Mouse (Mus musculus) WW6 (cell line): ENCODE data around the gene Wdr86.
"Not testable (repeated sequence)": the region's sequence is repeated elsewhere in the genome, so short reads cannot be mapped to it uniquely, and the experiment has no call there.

ENCODE experiments used
- DNase-seq: peaks from one replicate; pipeline ENCODE4 v3.0.0-alpha.2; 2013; ENCODE audit warnings: low read depth, low spot score

Wdr86 gene

GRCm38 (mm10) chr5:24733134-24733533 lies 2.6 kb upstream of the Wdr86 start:
- no peak for DNase-seq

DNA sequence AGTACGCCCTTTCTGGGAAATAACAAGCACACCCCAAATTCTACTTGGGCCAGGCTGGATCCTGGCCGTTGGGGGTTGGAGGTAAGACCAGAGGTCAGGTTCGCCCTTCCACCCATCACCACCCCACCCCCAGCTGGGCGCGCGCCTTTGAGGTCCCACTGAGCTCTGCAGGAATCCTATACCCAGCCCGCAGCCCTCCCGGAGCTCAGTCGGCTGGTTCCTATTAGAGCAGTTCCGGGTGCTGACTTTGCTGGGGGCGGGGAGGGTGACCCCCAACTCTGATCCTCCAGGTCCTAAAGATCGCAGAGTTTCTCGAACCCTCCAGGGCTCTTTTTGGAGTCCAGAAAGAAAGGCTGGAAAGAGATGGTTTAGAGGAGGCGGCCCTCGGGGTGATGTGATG lies 459 bp upstream of the Wdr86 start:
- no peak for DNase-seq

GRCm38 (mm10) chr5:24729797-24730487 lies 585 bp downstream of the Wdr86 start:
- no peak for DNase-seq

DNA sequence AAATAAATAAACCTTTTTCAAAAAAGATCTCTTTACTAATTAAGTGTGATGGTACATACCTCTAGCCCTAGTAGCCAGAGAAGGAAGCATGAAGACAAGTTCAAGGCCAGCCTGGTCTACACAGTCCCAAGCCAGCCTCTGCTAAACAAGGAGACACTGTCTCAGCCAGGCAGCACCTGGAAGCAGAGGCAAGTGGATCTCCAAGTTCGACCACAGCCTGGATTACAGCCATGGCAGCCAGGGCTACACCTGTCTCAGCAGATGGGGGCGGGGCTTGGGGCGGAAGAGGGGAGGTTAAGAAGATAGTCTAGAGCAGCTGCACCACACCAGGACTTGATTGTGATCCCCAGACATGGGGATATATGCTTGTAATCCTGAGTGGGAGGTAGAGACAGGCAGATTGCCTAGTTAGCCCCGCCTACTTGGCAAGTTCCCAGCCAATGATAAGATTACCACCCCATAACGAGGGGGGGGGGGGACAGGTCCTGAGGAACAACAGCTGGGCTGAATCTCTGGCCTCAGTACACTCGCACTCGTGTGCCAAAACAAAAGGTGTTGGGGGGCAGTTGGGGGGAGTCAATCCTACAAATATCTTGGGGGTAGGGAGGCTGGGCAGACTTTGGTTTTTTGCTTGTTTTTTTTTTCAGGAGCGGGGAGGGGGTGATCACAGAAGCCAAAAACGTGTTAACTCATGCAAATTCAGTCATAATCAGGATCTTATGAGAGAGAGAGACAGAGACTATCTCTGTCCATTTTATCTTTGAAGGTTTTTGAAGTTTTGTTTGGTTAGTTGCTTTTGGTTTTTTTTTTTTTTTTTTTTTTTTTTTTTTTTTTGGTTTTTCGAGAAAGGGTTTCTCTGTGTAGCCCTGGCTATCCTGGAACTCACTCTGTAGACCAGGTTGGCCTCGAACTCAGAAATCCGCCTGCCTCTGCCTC lies 3.4 kb downstream of the Wdr86 start:
- DNase-seq = no peak

- DNase-seq = no peak
Measured at GRCm38 (mm10) chr5:24725897-24726296, 4.6 kb downstream of the Wdr86 start.

GRCm38 (mm10) chr5:24724805-24725204 lies 5.7 kb downstream of the Wdr86 start:
- DNase-seq = no peak

DNA sequence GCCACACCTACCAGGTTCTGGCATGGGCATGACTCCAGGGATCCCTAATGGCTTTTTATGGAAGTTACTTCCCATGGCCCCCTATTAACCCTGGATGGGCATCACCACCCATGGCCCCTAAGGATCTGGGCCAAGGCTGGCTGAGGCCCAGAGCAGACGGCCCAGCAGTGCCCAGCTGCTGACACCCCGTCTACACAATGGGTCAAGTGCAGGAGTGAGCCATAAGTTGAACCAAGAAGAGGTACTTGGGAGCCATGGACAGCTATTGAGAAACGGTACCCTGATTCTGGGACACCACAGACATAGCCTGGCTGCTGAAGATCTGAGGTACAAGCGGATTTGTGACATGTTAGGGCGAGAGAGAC lies 6.3 kb downstream of the Wdr86 start:
- DNase-seq = no peak

GRCm38 (mm10) chr5:24723527-24724269 lies 6.8 kb downstream of the Wdr86 start:
- DNase-seq = no peak

DNA sequence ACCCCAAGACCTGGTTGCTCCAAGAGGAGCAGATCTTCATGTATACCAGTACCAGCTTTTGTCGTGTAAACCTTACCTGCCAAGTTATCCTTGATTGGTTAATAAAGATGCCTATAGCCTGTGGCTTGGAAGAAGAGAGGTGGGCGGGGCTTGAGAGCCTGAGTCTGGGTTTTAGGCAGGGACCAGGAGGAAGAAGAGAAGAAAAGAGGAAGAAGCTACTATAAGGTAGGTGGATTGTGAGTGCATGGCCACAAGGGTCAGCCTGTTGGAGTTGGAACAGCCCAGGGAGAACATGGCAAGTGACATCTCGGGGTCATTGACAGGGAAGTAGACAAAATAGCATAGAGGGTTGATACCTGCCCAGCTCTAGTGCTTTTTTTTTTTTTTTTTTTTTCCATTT lies 10.7 kb downstream of the Wdr86 start:
- DNase-seq = no peak

- no peak for DNase-seq
Measured at GRCm38 (mm10) chr5:24718076-24718475, 12.5 kb downstream of the Wdr86 start.

DNA sequence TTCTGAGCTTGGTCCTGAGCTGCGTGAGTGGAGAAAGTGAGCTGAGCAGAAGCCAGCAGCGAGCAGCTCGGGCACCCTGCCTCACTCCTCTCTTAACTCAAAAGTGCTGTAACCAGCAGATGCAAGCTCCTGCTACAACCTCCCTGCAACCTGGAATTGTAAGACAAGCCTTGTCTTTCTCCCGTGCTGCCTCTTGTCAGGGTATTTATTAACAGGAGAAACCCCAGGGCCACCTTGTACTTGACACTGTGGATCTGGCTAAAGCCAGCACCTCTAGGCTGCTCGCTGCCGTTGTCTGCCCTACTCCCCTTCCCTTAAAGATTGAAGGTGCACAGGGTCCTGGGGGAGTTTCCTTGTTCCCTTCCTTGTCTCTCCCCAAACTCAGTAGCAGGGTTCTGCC lies 16.5 kb downstream of the Wdr86 start:
- no peak for DNase-seq

DNA sequence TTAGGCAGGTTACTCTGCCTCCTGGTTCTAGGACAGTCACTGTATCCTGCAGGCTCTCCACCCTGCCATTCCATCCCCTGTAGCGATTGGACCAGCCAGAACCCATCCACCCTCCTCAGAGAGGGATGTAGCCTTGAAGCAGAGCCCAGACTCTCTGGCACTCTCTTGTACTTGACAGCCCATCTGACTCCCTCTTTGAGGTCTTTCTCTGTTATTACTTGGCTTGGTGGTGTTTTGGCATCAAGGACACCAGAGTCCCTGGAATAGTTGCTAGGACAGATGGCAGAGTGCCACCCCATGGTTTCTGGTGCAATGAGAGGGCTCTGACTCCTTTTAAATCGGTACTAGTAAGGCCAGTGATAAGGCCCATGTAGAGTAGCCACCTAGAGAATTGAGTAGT lies 17.3 kb downstream of the Wdr86 start:
- no peak for DNase-seq

- DNase-seq = no peak
Measured at GRCm38 (mm10) chr5:24711615-24712014, 18.9 kb downstream of the Wdr86 start.

GRCm38 (mm10) chr5:24709962-24710361 lies 20.6 kb downstream of the Wdr86 start:
- no peak for DNase-seq

DNA sequence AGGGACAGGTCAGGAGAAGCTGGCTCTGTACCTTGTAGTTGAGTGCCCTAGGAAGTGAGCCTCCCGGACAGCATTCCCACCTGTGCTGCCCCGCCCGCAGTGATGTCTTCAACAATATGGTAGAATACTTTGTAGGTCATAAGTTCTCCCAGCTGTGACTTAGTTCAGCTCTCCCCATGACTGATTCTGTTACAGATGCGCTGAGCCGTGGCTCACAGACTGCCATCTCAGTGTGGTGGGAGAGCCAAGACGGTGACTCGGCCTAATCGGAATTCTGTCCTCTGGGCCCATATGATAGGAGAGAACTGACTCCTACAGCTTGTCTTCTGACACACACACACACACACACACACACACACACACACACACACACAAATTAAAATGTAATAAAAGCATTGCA lies 25.9 kb downstream of the Wdr86 start:
- no peak for DNase-seq

DNA sequence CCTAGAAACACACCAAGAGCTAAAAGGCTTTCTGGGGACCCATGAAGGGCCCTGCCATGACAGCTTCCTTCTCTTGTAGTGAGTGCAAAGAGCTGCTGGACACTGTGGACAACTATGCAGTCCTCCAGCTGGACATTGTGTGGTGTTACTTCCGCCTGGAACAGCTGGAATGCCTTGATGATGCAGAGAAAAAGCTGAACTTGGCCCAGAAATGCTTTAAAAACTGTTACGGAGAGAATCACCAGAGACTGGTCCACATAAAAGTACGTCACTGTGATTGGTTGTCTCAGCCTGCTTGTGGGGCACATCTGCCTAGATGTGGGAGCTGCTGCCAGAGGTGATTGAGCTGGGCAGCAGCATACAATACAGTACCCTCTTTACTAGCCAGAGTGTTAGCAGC lies 29.3 kb downstream of the Wdr86 start:
- no peak for DNase-seq

- DNase-seq = no peak
Measured at GRCm38 (mm10) chr5:24696704-24697103, 33.8 kb downstream of the Wdr86 start.

DNA sequence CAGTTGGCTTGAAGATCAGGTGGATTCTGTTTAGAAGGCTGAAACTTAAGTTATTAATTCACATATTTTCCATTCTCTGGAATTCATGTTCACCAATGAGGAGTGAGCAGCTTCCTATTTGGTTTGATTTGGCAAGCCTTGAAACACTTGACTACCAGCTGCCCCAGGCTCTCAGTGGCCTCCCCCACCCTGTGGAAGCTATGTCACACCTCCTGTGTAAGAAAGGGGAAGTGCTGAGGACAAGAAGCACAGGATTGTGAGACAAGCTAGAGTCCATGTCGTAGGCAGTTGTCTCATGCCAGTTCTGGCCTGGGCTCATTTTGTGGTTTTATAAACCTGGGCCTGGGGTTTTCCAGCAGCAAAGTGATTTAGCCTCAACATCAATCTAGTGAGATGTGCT lies 42.8 kb downstream of the Wdr86 start:
- no peak for DNase-seq

GRCm38 (mm10) chr5:24686671-24687420 lies 43.7 kb downstream of the Wdr86 start:
- DNase-seq = not testable (repeated sequence)

GRCm38 (mm10) chr5:24686176-24686575 lies 44.4 kb downstream of the Wdr86 start:
- peak; percentile 24 for DNase-seq

DNA sequence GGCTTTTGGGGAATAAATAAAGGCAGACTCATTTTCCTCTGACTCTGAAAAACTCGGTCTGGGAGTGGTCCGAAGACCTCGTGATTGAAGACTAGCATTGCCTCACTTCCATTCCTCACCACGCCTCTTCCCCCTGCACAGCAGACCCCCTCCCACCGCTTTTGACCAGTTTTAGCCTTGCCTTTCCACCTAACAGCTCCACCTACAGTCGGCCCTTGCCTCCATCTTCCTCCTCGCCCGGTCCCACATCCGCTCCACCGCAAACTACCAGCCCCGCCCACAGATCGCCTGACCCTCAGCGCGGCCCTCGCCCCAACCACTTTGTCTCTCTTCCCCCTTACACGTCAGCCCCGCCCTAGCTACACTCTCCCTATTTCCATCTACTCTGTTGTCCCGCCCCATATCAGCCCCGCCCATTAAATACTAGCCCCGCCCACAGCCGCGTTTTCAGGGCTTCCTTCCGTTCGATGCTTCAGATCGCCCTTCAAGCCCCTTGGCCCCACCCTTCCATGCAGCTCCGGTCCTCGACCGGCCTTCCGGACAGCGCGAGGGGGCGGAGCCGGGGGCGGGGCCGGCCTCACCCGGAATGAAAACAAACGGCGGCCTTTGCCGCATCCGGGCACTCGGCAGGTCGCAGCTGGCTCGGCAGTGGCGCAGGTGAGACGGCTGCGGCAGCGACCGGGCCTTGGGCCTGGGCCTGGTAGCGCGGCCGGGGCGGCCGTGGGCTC lies 45.0 kb downstream of the Wdr86 start, which contains the start of gene Nub1:
TSS of gene Nub1 (plus strand) at position 167 of the 728 bp plus-strand sequence.
- DNase-seq = peak; percentile 98
